Mouse (Mus musculus) ovary, postnatal 14 days (tissue): ENCODE results near the gene Gm2001.
"Not testable (repeated sequence)": the region's sequence is repeated elsewhere in the genome, so short reads cannot be mapped to it uniquely, and the experiment has no call there.

ENCODE experiments used
- DNase-seq: peaks from one replicate; pipeline ENCODE4 v3.0.0; 2022; ENCODE audit warnings: low spot score

Gm2001 gene

GRCm38 (mm10) chr12:87842239-87842638 lies at the start of gene Gm2001:
Gene Gm2001 (minus strand): TSS chr12:87842339.
- not testable (repeated sequence) for DNase-seq

GRCm38 (mm10) chr12:87873772-87874171 lies 31.6 kb upstream of the Gm2001 start, which contains the start of gene Gm2016:
Gene Gm2016 (plus strand): TSS chr12:87874072.
- DNase-seq: not testable (repeated sequence)

GRCm38 (mm10) chr12:87864048-87864447 lies 21.9 kb upstream of the Gm2001 start:
- not testable (repeated sequence) for DNase-seq

GRCm38 (mm10) chr12:87863638-87864037 lies 21.5 kb upstream of the Gm2001 start:
- DNase-seq: not testable (repeated sequence)

GRCm38 (mm10) chr12:87861740-87862692 lies 19.9 kb upstream of the Gm2001 start:
- DNase-seq: not testable (repeated sequence)

GRCm38 (mm10) chr12:87856067-87856466 lies 13.9 kb upstream of the Gm2001 start:
- DNase-seq: not testable (repeated sequence)

- not testable (repeated sequence) for DNase-seq
These were observed 8.5 kb upstream of the Gm2001 start for GRCm38 (mm10) chr12:87850657-87851056.

- not testable (repeated sequence) for DNase-seq
These were observed 25.9 kb downstream of the Gm2001 start, which contains the start of gene BB287469 for GRCm38 (mm10) chr12:87816277-87816676. Gene BB287469 (plus strand): TSS chr12:87816577.

GRCm38 (mm10) chr12:87797971-87798370 lies 44.2 kb downstream of the Gm2001 start:
- DNase-seq: not testable (repeated sequence)

- DNase-seq: not testable (repeated sequence)
These were observed 46.9 kb downstream of the Gm2001 start, which contains the start of gene Gm21936 for GRCm38 (mm10) chr12:87795212-87795611. Gene Gm21936 (plus strand): TSS chr12:87795512.
